Mouse (Mus musculus): ENCODE measurements around the gene Yrdc.

DNA sequence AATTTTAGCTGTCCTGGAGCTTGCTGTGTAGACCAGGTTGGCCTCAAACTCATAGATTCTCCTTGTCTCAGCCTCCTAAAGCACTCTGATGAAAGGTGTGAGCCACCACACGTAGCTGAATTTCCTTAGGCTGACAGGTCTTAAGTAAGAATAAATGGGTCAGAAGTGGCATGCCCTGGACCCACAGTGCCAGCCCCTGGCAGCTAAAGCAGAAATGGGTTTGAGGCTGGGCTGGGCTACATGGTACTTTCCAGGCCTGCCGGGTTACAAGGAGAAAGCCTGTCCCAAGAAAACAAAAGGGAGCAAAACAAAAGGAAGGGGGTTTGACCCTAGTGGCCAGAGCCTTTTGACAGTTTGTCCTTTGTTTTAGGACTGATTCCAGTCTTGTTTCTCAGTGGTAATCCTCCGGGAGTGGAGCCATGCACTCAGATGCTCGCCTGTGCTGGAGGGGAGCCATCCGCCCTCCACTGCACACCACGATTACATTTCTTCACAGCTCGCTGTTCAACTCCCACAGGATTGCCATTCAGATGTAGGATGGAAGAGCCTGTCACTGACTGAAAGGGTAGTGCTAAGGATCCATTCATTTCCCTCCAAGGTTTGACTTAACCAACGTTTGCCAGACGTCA is 39.0 kb upstream of the Yrdc start:
- TF ChIP-seq CTCF (IDR thresholded peaks at IDR 0.05; ENCODE audit: borderline replicate concordance, control insufficient read depth, extremely low read depth, insufficient read depth, low read length, poor library complexity) (no peak), POLR2A (IDR thresholded peaks at IDR 0.05; ENCODE audit: control insufficient read depth, extremely low read depth, insufficient read depth, low read length, poor library complexity) (no peak)
